Mouse (Mus musculus) embryonic fibroblast, embryonic 13.5 days (primary cell): Measurements from ENCODE around the gene Smim24. TPM values are rescaled to one million over a fixed set of nuclear protein-coding genes. Genes with fewer than 3 reads are reported as not detected.

Source experiments
- H3K27ac ChIP-seq: 2 replicates; pipeline ENCODE4 v1.5.1; 2012; ENCODE audit warnings: low read length, control low read depth, inconsistent platforms; ENCODE audit not compliant: insufficient read depth
- H3K4me1 ChIP-seq: 2 replicates; pipeline ENCODE4 v1.6.1; 2011; ENCODE audit warnings: low read length; ENCODE audit not compliant: control insufficient read depth, insufficient read depth
- H3K4me3 ChIP-seq: 2 replicates; pipeline ENCODE4 v1.5.1; 2011; ENCODE audit warnings: mild to moderate bottlenecking, control low read depth, low read length; ENCODE audit not compliant: insufficient read depth
- CTCF ChIP-seq: IDR thresholded peaks from 2 replicates; pipeline ENCODE4 v1.5.1; 2011; ENCODE audit warnings: mild to moderate bottlenecking, control low read depth, low read length, moderate library complexity, borderline replicate concordance; ENCODE audit not compliant: insufficient read depth
- POLR2A ChIP-seq: IDR thresholded peaks from 2 replicates; pipeline ENCODE4 v1.6.1; 2011; ENCODE audit warnings: low read depth, mild to moderate bottlenecking, control low read depth, low read length, moderate library complexity
- polyA plus RNA-seq: library from polyadenylated mRNA; stranded (reverse); fragments of >200 nt; gene quantifications from 2 replicates; pipeline ENCODE4 v1.2.4, GENCODE M21; 2011; ENCODE audit warnings: low read depth; ENCODE audit not compliant: missing spikeins, insufficient read length

Gene Smim24
- polyA plus RNA-seq, 1 experiment: 0.58 TPM

- Histone ChIP-seq H3K27ac (no peak overlapping the region), H3K4me1 (peaks cover 10% of the 10 kb centered on the region; the same call in 1 of the 2 replicates), H3K4me3 (no peak overlapping the region)
- no peak for TF ChIP-seq POLR2A
- TF ChIP-seq CTCF: no peak
Measured at GRCm38 (mm10) chr10:81400371-81401204, 7.7 kb downstream of the Smim24 start.

GRCm38 (mm10) chr10:81401205-81401520 lies 8.3 kb downstream of the Smim24 start:
- no peak for TF ChIP-seq POLR2A
- peaks cover 10% of the 10 kb centered on the region; the same call in 1 of the 2 replicates for H3K4me1 ChIP-seq

GRCm38 (mm10) chr10:81401521-81402226 lies 8.8 kb downstream of the Smim24 start:
- Histone ChIP-seq H3K27ac (peak overlapping the region; percentile 92), H3K4me1 (peaks cover 10% of the 10 kb centered on the region; the same call in 1 of the 2 replicates), H3K4me3 (no peak overlapping the region)

More at GRCm38 (mm10) chr10:81401205-81401520, 8.3 kb downstream of the Smim24 start:
- H3K4me3 ChIP-seq: no peak overlapping the region
- peak overlapping the region; percentile 63 for H3K27ac ChIP-seq

GRCm38 (mm10) chr10:81402227-81402765 lies 9.4 kb downstream of the Smim24 start:
- TF ChIP-seq POLR2A (no peak), CTCF (no peak)
- H3K4me1 ChIP-seq: peaks cover 15% of the 10 kb centered on the region
- peak overlapping the region; percentile 92 for H3K27ac ChIP-seq
- H3K4me3 ChIP-seq: no peak overlapping the region

More at GRCm38 (mm10) chr10:81401521-81402226, 8.8 kb downstream of the Smim24 start:
- TF ChIP-seq CTCF: no peak
- peak; percentile 56 for TF ChIP-seq POLR2A

- TF ChIP-seq CTCF (no peak), POLR2A (no peak)
- Histone ChIP-seq H3K27ac (no peak overlapping the region), H3K4me3 (no peak overlapping the region), H3K4me1 (peaks cover 23% of the 10 kb centered on the region)
Measured at GRCm38 (mm10) chr10:81403511-81403910, 10.7 kb downstream of the Smim24 start.

- TF ChIP-seq CTCF (no peak), POLR2A (no peak)
- peaks cover 24% of the 10 kb centered on the region for H3K4me1 ChIP-seq
- no peak overlapping the region for H3K27ac ChIP-seq
- H3K4me3 ChIP-seq: no peak overlapping the region
Measured at GRCm38 (mm10) chr10:81404082-81404481, 11.2 kb downstream of the Smim24 start.

- H3K27ac ChIP-seq: no peak overlapping the region
- no peak overlapping the region for H3K4me3 ChIP-seq
- peaks cover 26% of the 10 kb centered on the region for H3K4me1 ChIP-seq
- no peak for TF ChIP-seq POLR2A
- no peak for TF ChIP-seq CTCF
Measured at GRCm38 (mm10) chr10:81404720-81405119, 11.9 kb downstream of the Smim24 start.

- Histone ChIP-seq H3K4me1 (peaks cover 35% of the 10 kb centered on the region), H3K27ac (no peak overlapping the region), H3K4me3 (no peak overlapping the region)
- TF ChIP-seq POLR2A: no peak
- TF ChIP-seq CTCF: peak; percentile 72; the same call in 1 of the 2 replicates
Measured at GRCm38 (mm10) chr10:81405588-81406201, 12.8 kb downstream of the Smim24 start.
